Mouse (Mus musculus): Measurements from ENCODE around the gene Hist2h3c1. TPM values are rescaled to one million over a fixed set of nuclear protein-coding genes. Genes with fewer than 3 reads are reported as not detected.
"Not testable (repeated sequence)": the region's sequence is repeated elsewhere in the genome, so short reads cannot be mapped to it uniquely, and the experiment has no call there.

Hist2h3c1 gene
- total and polyA plus RNA-seq, 3 experiments, result not detected

DNA sequence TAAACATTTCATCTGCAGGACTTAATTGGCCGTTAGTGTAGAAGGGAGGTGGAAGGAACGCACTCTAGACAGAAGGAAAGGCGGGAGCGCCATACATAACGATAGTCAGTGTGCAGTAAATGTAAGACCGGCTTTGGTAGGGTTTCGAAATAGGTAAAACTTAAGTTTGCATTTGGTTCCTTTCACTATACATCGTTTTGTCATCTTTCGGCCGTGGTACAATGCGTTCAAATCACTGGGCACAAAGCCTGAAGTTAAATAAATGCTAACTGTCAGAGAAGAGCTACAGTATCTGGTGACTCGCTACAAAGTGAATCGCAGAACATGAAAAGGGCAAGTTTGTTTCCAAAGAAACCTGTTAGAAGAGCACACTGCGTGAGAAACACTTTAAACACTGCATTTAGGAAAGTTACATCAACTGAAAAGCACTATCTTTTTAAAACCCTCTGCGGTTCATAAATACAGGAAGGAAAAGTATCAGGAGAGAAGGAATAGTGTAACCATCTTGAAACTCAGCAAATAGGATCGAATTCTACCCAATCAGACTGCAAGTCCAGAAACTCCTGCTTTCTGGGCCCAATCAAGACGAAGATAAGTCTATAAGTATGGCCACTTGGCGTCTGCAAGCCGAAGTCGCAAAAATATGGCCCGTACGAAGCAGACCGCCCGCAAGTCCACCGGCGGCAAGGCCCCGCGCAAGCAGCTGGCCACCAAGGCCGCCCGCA is 21.7 kb downstream of the Hist2h3c1 start, which contains the start of gene Hist2h3b:
Gene Hist2h3b, plus strand, starts transcription at position 604 of the 725 bp plus-strand sequence.
- Histone ChIP-seq H3K4me1 (ENCODE audit: control insufficient read depth, insufficient read depth, low read length) (peaks cover 8% of the 10 kb centered on the region), H3K27ac (peak within 1 kb of the TSS; percentile 93), H3K27me3 (ENCODE audit: control insufficient read depth, insufficient read depth, low read length) (no peaks in the 10 kb centered on the region), H3K9ac (ENCODE audit: low read depth, low read length) (peak within 1 kb of the TSS; percentile 66), H3K36me3 (ENCODE audit: control insufficient read depth, insufficient read depth, low read length) (no peaks in the 10 kb centered on the region), H3K79me2 (replicated peaks; ENCODE audit: control insufficient read depth, insufficient read depth, low read length) (no peaks in the 10 kb centered on the region), H3K4me3 (peak within 1 kb of the TSS; percentile 75)
- WGBS, result 29% methylated on average over 30 of the region's 30 CpGs
- peak; percentile 85 to 87 for DNase-seq
- TF ChIP-seq POLR2A (IDR thresholded peaks at IDR 0.05; ENCODE audit: insufficient read depth, low read depth, low read length), result peak; percentile 94
- 0 out of 2 replicates have a peak, but pooled peaks have one; percentile 18 for TF ChIP-seq EP300 (IDR thresholded peaks at IDR 0.05; ENCODE audit: insufficient read depth, low read depth, low read length)
- TF ChIP-seq CTCF (IDR thresholded peaks at IDR 0.05), result no peak
- intact Hi-C loops (cut with DNase I), result no loop called here

DNA sequence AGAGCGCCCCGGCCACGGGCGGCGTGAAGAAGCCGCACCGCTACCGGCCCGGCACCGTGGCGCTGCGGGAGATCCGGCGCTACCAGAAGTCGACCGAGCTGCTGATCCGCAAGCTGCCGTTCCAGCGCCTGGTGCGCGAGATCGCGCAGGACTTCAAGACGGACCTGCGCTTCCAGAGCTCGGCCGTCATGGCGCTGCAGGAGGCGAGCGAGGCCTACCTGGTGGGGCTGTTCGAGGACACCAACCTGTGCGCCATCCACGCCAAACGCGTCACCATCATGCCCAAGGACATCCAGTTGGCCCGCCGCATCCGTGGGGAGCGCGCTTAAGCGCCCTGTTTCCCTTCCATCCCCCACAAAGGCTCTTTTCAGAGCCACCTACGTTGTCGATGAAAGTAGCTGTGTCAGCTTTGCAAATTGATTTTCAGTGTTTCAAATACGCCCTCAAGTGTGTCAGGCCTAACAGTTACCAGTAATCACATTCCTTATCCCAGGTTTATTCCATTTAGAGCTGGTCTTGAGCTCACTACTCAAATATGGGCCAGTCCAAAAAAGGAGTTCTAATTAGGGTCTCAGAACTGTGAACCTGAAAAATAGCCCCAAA is 22.4 kb downstream of the Hist2h3c1 start:
- H3K4me1 ChIP-seq (ENCODE audit: control insufficient read depth, insufficient read depth, low read length); H3K36me3 ChIP-seq (ENCODE audit: control insufficient read depth, insufficient read depth, low read length); H3K79me2 ChIP-seq (replicated peaks; ENCODE audit: control insufficient read depth, insufficient read depth, low read length); intact Hi-C loops (cut with DNase I); H3K27me3 ChIP-seq (ENCODE audit: control insufficient read depth, insufficient read depth, low read length): not testable (repeated sequence)
- 0 out of 2 replicates have a peak, but pooled peaks have one; percentile 6 for TF ChIP-seq POLR2A (IDR thresholded peaks at IDR 0.05; ENCODE audit: insufficient read depth, low read depth, low read length)
- DNase-seq, result peak; percentile 29 to 56
- 2% methylated on average over 19 of the region's 44 CpGs for WGBS
- Histone ChIP-seq H3K4me3 (peak overlapping the region; percentile 48), H3K9ac (ENCODE audit: low read depth, low read length) (peak overlapping the region; percentile 66), H3K27ac (peak overlapping the region; percentile 93)

DNA sequence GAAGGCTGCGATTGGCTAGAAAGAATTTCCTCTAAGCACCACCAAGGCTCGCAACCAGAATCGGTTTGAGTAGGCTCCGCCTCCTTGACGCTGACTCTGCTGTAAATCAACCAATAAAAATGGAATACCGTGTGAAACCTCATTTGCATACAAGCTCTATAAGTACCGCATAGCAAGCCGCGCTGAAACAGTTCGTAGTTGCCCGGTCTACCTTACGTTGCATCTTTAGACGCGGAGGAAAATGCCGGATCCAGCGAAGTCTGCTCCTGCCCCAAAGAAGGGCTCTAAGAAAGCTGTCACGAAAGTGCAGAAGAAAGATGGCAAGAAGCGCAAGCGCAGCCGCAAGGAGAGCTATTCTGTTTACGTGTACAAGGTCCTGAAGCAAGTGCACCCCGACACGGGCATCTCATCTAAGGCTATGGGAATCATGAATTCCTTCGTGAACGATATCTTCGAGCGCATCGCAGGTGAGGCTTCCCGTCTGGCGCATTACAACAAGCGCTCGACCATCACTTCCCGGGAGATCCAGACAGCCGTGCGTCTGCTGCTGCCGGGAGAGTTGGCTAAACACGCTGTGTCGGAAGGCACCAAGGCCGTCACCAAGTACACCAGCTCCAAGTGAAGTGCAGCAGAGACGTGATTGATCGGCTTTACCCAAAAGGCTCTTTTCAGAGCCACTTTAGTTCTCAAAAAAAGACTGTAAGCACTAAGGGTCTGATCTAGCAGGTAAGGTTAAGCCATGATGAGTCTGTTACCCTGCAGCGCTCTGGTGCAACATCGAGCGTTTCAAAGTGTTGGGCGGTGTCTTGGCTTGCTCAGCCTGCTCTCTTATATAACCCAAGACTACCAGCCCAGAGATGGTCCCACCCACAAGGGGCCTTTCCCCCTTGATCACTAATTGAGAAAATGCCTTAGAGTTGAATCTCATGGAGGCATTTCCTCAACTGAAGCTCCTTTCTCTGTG is 23.3 kb downstream of the Hist2h3c1 start, which contains the start of gene Hist2h2bb:
Gene Hist2h2bb, plus strand, starts transcription at position 242 of the 964 bp plus-strand sequence.
- Histone ChIP-seq H3K27ac (peak within 1 kb of the TSS; percentile 93), H3K79me2 (replicated peaks; ENCODE audit: control insufficient read depth, insufficient read depth, low read length) (no peaks in the 10 kb centered on the region), H3K27me3 (ENCODE audit: control insufficient read depth, insufficient read depth, low read length) (no peaks in the 10 kb centered on the region), H3K36me3 (ENCODE audit: control insufficient read depth, insufficient read depth, low read length) (no peaks in the 10 kb centered on the region), H3K4me3 (peak within 1 kb of the TSS; percentile 75), H3K4me1 (ENCODE audit: control insufficient read depth, insufficient read depth, low read length) (peaks cover 4% of the 10 kb centered on the region), H3K9ac (ENCODE audit: low read depth, low read length) (peak within 1 kb of the TSS; percentile 72)
- intact Hi-C loops (cut with DNase I), result no loop called here
- DNase-seq, result peak; percentile 90 to 93
- WGBS, result 2% methylated on average over 45 of the region's 45 CpGs
- no peak for TF ChIP-seq CTCF (IDR thresholded peaks at IDR 0.05)
- TF ChIP-seq EP300 (IDR thresholded peaks at IDR 0.05; ENCODE audit: insufficient read depth, low read depth, low read length), result peak; percentile 97
- peak; percentile 100 for TF ChIP-seq POLR2A (IDR thresholded peaks at IDR 0.05; ENCODE audit: insufficient read depth, low read depth, low read length)

DNA sequence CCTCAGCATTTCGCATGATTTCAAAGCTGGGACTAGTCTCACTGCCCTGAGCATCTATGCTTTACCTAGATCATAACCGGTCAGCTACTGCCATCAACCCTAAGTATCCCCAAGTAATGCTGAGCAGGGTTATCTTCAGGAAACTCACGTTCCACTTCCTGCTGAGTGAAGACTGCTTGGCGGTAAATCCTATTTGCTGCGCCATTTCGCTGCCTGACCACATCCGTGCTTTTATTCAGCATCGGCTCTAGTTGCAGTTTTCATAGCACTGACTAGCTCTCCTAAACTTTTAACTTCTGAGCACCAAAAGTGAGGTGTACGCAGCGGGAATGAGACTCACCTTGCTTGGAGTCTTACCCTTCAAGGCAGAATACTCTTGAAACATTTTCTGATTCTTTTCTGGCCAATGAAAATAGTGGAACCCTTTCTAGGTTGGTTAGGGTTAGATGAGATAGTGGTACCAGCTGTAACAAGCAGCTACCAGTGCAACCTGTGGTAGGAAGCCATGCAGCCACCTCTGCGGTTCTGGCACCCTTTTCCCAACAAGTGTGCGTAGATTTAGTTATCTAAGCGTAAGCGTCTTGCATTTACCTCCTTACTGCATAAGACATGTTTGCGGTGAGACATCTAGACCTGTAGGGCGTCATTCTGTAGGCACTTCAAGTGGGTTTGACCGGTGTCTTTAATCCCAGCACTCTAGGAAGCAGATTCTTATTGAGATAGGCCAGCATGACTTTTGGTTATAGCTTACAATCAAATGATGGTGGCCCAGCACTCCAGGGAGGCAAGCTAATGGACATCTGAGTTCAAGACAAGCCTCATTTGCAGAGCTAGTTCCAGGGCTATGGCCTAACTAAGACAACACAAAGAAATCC is 27.3 kb downstream of the Hist2h3c1 start:
- WGBS, result 77% methylated on average over 17 of the region's 17 CpGs
- Histone ChIP-seq H3K9ac (ENCODE audit: low read depth, low read length) (no peak overlapping the region), H3K79me2 (replicated peaks; ENCODE audit: control insufficient read depth, insufficient read depth, low read length) (no peaks in the 10 kb centered on the region), H3K27ac (peak overlapping the region; percentile 40), H3K36me3 (ENCODE audit: control insufficient read depth, insufficient read depth, low read length) (no peaks in the 10 kb centered on the region), H3K4me3 (peak overlapping the region; percentile 49), H3K27me3 (ENCODE audit: control insufficient read depth, insufficient read depth, low read length) (no peaks in the 10 kb centered on the region), H3K4me1 (ENCODE audit: control insufficient read depth, insufficient read depth, low read length) (peaks cover 7% of the 10 kb centered on the region)
- DNase-seq, result peak in 1 of 2 experiments; percentile 22
- intact Hi-C loops (cut with DNase I), result no loop called here
- TF ChIP-seq POLR2A (IDR thresholded peaks at IDR 0.05; ENCODE audit: insufficient read depth, low read depth, low read length), result no peak
- TF ChIP-seq CTCF (IDR thresholded peaks at IDR 0.05), result no peak

DNA sequence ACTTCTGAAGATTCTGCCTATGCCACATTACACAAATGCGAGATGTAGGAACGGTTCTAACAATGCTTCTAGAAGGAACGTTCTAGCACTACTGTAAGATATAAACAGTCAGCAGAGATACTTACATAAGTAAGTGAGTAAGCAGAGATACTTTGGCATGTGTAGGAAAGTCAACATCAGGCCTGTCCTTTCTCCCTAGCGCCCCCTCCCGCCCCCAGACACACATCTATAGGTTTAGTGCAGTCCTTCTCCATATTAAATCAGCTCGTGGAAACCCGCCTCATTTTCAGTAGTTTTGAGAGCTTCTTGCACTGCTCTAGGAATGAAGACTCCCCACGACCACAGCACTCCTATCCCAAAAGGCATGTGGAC is 30.9 kb downstream of the Hist2h3c1 start:
- Histone ChIP-seq H3K9ac (ENCODE audit: low read depth, low read length) (peak overlapping the region; percentile 75), H3K4me3 (peak overlapping the region; percentile 61), H3K27ac (no peak overlapping the region; the same call in 1 of the 2 replicates), H3K36me3 (ENCODE audit: control insufficient read depth, insufficient read depth, low read length) (no peaks in the 10 kb centered on the region), H3K27me3 (ENCODE audit: control insufficient read depth, insufficient read depth, low read length) (no peaks in the 10 kb centered on the region; the same call in 1 of the 2 replicates), H3K79me2 (replicated peaks; ENCODE audit: control insufficient read depth, insufficient read depth, low read length) (no peaks in the 10 kb centered on the region), H3K4me1 (ENCODE audit: control insufficient read depth, insufficient read depth, low read length) (peaks cover 5% of the 10 kb centered on the region)
- intact Hi-C loops (cut with DNase I), result loop anchor here (5.0 kb wide), 1 partner anchor 165 kb away; no protein-coding TSS in a partner anchor
- 23% methylated on average over 8 of the region's 8 CpGs for WGBS
- TF ChIP-seq EP300 (IDR thresholded peaks at IDR 0.05; ENCODE audit: insufficient read depth, low read depth, low read length), result no peak
- TF ChIP-seq POLR2A (IDR thresholded peaks at IDR 0.05; ENCODE audit: insufficient read depth, low read depth, low read length), result no peak
- no peak for TF ChIP-seq CTCF (IDR thresholded peaks at IDR 0.05)
- DNase-seq, result peak; percentile 28 to 35
